Mouse (Mus musculus) cerebellum, postnatal 36 days (tissue): ENCODE results near the gene Tpt1.
"Not testable (repeated sequence)": the region's sequence is repeated elsewhere in the genome, so short reads cannot be mapped to it uniquely, and the experiment has no call there.

Experiments used
- DNase-seq, 2 experiments: peaks; one replicate each; pipeline ENCODE4 v3.0.0; 2021 to 2022; ENCODE audit warnings: mixed read lengths in 2 of 2

Tpt1 gene

DNA sequence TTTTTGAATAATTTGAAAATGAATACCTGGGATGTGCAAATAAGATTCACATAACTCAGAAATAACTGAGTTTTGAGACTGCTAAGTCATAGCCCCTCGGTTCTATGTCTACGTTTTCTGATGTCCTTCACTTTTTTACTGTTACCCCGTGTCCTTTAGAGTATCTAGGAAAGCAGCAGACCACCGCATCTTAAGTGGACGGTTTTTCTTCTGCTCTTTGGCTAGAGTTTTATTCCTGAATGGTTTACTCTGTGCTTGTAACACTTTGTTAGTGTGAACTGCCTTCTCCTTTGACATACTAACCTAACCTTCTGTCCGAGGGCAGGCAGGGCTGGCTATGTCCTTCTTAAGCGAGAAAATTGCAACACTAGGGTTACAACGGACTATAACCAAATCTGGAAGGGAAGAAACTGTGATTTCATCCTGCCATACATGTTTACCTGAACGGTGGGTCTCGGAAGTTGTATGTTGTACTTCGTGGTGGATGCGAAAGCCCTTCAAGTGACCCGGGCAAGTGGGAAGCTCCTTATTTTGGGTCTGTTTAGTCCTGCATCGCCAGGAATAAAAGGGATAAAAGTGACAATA lies 690 bp upstream of the Tpt1 start:
- DNase-seq: no peak

DNA sequence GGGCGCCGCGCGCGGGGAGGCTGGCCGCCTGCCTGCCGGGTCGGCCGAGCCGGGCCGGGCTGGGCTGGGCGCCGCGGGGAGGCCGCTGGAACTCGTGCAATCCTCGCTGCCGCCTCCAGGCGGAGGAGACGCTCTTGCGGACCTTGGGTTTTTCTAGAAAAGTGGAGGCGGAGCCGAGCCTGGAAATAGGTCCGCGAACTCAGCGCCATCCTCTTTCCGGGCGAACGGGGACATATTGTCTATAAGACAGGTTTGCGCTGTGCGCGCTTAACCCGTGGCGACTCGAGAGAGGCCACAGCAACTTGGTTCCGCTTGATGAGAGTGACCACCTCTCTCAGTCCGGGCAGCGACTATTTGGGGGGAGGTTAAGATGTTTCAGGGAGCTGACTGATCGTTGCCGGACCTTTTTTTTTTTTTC lies 814 bp downstream of the Tpt1 start:
- DNase-seq: peak; percentile 88 to 89

DNA sequence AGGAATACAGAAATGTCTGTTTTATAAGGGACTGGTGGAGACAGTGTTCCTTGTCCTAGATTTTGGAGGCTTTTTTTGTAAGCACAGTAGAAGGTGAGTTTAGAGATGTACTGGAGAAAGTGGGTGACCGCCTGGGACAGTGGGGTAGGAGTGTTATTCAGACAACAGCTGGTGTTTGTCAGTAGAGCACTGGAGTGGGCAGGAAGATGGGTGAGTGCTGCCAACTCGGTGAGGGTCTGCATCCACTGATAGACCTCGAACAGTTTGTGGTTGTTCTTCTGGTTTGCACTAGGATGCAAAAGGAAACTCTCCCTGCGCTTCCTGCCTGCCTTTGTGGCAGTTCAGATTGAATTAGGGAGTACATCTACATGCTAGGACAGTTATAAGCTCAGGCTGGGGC lies 2.8 kb downstream of the Tpt1 start:
- no peak for DNase-seq

DNA sequence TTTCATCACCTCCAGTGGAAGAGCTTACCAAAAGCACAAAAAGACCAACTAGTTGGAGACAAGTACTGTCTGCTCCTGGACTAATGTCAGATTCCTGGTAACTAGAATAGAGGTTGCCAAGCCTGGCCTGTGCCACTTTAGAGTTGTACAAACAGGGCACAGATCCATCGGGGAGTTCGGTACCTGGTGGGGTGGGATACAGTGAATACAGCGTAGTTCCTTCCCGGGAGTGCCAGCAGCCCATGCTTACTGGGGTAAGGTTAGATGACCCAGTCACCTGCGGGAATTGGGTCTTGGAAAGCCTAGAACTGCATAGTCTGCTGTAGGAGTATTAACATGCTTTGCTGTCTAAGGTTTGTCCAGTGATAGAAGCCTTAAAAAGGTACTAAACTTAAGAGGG lies 3.6 kb downstream of the Tpt1 start:
- DNase-seq: no peak

DNA sequence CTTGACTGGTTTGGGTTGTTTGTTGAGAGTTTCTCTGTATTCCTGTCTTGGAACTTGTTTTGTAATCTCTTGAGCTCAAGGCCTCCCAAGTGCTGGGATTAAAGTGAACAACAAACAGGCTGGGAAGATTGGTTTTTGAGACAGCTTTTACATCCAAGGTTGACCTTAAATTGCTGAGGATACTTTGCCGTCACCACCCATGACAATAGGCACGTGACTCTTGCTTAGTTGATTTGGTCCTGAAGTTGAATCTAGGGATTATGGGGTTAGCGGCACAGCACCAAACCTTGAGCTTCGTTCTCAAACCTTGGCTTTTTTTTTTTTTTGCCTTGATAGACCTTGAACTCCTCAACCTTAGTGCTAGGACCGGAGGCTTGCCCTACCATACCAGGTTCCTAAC lies 4.3 kb downstream of the Tpt1 start:
- no peak for DNase-seq

DNA sequence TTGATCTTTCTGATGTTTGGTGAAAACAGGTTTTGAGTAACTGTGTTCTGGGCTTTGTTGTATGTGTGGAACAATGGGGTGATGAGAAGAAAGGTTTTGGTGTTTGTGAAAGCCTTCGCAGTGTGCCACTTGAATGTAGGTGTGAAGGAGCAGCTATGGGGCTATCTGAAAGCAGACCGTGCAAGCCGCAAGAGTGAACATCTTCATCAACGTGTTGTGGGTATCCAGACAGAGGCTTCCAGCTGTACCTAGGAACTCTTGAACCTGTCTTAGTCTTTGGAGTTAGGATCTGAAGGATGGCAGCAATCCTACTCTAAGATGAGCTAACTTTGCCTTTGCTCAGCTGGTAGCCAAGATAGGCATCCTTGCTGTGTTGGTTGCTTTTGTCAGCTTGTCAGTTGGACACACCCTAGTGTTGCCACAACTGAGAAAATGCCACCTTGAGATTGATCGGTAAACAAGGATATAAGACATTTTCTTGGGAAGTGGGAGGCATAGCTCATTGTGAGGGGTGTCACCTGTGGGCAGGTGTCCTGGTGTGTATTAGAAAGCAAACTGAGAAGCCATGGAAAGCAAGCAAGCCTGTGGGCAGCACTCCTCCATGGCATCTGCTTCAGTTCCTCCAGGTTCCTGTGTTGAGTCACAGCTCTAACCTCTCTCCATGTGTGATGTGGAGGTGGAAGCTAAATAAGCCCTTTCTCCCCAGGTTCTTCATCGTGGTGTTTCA lies 5.1 kb downstream of the Tpt1 start:
- no peak for DNase-seq

DNA sequence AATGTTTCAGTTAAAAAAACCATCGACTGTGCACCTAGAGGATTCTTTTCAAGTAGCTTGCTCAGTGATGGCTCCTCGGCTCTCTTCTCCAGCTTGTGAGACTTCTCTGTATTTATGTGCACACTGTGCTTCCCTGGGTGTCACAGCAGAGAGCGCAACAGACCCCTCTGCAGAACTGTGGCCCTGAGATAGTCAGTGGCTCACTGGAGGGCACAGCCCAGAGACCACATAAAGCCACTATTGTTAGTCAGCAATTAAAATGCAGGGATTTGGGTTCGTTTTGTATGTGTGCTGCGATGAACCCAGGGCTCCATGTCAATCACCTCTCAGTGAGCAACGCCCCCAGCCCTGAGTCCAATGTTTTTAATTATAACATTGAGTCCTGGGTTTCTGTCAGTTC lies 5.9 kb downstream of the Tpt1 start:
- no peak for DNase-seq

DNA sequence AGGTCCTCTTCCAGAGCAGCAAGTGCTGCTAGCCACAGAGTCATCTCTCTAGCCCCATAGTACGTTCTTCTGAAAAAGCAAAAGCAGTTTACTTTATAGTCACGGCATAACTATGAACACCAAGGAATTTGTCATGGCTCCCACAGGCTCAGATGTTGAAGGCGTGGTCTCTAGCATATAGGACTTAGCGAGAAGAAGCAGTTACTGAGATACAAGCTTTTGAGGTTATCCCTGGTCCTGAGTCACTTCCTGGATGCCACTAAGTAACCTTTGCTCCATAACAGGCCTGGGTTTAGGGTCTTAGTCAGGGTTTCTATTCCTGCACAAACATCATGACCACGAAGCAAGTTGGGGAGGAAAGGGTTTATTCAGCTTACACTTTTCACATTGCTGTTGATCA lies 7.1 kb downstream of the Tpt1 start:
- DNase-seq: no peak

DNA sequence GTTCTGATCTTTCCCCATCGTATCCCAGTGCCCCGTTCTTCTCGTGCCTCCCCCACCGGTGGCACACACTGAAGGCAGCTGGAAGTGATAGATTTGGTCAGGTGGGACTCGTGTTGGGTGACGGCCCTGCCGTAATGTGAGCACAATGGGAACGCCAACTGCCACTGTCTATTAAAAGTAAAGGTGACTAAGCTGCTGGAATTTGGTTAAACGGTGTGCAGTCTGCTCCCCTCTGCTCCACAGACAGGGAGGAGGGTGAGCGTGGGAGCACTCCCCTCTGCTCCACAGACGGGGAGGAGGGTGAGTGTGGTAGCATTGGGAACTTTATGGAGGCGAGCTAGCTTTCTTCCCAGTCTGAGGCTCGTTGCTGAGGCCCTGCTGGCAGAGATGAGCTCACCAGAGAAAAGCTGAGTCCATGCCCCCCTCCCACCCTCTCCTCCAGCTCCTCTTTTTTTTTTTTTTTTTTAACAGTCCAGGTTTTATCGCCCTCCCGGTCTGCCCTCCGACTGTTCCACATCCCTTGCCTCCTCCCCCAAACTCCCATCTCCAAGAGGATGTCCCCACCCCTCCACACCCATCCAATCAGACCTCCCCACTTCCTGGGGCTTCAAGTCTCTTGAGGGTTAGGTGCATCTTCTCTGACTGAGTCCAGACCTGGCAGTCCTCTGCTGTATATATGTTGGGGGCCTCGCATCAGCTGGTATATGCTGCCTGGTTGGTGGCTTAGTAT lies 10.5 kb downstream of the Tpt1 start:
- DNase-seq: no peak

DNA sequence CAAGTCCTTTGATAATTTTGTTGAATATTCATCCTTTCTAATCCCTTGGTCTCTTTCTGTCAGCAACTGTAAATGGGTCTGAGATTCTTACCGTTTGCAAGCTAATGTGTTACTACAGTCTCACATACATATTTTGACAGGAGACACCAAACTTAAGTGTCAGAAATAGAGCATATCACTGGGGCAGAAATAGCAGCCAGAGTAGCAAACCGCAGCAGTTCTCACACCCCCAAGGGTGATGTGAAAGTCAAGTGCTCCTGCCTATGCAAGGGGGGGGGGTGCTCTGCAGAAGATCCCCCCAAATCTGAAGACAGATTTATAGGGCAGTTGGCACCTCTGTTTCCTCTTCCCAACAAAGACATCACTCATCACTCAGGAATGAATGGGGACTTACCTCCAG lies 13.3 kb downstream of the Tpt1 start:
- no peak for DNase-seq

DNA sequence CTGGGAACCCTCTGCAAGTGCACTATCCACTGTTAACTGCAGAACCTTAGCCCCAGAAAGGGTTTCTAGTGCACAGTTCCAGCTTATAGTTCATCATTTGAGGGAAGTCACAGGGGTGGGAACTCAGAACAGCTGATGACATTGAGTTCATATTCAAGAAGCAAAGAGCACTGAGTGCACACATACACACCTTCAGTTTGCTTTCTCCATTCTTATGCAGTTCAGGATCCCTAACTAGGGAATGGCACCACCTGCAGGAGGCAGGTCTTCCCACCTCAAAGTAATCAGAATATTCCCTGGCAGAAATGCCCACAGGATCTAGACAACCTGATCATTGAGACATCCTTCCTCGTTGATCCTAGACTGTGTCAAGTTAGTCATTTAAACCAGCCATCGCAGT lies 14.7 kb downstream of the Tpt1 start:
- DNase-seq: no peak

DNA sequence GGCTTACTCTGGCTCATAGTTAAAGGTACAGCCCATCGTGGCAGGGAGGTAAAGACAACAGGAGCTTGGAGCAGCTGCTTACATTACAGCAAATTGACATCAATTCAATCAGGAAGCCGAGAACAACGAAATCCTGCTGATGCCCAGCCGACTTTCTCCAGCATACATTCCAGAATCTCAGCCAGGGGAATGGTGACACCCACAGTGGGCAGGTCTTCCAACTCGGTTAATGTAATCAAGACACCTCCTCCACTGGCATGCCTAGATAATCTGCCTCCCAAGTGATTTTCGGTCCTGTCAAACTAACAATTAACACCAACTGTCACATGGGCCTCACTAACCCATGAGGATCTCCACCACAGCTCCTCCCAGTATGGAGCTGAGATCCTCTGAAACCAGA lies 17.8 kb downstream of the Tpt1 start:
- DNase-seq: no peak

DNA sequence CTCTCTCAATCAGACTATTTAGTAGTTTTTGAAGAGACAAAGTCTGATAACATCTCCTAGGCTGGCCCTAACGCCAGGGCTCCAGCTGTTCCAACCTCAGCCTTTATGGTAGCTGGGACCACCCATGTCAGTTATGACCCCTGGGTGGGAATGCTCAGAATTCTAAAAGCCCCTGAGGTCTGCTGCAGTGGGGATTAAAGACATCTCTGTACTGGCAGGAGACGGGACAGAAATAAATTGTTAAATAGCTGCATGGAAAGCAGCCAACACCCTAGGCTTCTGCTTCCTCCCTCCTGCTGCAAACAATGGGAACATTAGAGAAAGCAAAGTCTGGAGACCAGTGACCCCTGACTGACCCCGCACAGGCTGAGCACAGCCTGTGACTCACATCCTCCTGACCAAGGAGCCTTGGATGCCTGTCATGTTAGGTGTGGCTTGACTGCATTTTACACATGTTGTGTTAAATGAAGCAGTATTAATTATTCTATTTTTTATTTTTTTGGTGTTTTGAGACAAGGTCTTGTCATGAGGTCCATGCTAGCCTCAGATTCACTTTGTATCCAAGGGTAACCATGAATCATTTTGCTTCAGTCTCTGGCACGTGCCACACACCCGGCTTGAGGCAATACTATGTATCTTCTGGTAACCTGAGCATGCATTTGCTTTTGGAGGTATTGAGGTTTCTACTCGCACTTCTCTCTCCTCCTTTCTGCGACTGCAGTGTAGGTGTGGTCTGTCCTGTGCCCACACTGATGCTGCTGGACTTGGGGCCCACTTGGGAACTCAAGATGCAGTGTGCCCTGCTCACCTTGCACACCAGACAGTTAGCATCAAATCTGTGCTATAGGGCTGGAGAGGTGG lies 18.9 kb downstream of the Tpt1 start:
- DNase-seq: no peak

DNA sequence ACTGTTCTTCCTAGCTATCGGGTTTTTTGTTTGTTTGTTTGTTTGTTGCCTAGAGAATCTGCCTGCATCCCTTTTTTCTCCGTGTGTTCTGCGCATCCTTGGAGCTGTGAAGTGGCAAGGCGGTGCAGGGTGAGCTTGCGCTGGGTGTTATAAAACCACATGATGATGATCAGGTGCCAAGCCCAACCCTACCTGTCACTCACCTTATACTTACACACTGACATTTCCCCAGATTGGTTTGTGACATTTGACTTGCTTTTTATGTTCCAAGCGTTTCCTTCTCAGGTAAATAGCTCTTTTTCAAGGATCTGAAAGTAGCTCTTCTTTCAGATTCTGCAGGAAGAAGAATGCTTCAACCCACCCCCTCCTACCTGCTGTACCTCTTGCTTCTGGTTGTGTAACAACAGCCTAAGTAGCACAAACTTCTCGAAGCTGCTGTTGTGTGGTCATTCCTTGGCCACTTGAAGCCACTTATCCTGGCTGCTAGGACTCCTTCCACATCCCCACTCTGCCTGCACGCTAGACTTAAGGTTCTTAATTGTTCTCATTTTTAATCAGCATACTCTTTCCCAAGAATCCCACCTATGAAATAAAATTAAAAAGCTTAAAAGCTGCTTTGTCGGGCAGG lies 21.9 kb downstream of the Tpt1 start:
- DNase-seq: no peak

DNA sequence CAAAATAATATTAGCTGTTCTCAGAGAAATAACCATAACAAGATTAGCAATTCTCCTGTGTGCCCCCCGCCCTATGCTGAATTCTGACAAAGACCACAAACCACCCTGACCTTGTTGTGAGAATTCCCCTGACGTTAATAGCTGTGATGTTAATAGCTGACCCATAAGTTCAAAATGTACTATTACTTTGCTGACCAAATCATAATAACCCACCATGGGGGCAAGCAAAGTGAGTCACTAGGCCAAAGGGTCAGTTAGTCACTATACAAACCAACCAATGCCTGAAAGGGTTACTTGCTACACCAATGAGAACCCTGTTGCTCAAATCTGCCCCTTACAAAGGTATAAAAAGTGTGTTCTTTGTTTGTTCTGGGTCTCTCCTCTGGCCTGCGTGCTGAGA lies 23.1 kb downstream of the Tpt1 start:
- DNase-seq: not testable (repeated sequence)

DNA sequence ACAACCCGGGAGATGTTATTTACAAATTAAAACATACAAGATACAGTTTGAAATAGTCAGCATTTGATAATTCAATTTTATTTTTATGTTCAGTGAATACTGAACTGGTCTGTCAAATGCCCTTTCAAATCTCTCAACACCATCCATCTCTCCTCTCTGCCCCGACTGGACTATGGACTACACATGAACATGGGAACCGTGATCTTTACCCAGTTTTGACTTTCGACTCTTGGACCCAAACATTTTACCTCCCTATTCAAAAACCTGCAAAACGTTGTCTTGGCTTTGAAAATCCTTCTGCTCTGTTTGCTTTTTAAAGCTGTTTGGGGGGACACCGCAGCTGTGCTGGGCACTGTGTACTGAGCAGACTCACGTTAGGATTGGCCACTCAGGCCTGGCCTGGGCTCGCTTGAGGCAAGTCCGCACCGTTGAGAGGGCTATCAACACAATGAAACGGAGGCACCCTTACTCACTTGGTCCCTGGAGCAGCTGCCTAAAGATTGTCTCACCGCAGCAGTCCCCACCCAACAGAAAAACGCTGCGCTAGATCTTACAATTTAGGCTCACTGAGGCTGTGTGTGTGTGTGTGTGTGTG lies 25.0 kb downstream of the Tpt1 start:
- DNase-seq: no peak

DNA sequence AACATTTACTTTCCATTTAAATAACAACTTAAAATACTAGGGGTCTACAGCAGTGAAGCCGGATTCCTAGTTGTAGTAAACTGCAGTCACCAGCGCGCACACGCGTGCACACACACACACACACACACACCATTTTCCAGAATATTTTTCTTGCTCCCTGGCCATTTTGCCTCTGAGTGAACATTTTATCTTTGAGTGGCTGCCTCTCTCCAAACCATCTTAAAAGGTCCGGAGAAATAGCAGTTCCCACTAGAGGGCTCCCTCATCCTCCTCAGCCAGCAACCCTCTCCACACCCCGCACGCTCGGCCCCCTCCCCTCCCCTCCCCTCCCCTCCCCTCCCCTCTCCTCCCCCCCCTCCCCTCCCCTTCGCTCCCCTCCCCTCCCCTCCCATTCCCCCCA lies 25.7 kb downstream of the Tpt1 start:
- peak; percentile 23 to 31 for DNase-seq

DNA sequence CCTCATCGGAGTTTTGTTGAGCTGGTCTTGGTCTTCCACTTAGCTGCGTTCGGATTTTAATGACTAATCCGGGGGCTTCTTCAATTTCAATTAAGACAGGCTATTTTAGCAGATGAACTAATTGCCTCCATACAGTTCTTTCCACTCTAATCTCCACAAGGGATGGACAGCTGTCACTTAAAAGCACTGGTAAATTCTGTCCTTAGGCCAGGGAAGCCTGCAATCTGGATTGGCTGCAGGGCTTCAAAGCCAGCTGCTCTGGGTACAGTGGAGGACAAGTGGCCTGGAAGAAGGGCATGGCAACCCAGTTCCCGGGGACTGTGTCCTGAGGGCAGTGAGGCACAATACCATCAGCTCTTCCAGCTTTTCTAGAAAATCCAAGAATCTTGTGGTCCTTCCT lies 26.2 kb downstream of the Tpt1 start:
- DNase-seq: no peak

DNA sequence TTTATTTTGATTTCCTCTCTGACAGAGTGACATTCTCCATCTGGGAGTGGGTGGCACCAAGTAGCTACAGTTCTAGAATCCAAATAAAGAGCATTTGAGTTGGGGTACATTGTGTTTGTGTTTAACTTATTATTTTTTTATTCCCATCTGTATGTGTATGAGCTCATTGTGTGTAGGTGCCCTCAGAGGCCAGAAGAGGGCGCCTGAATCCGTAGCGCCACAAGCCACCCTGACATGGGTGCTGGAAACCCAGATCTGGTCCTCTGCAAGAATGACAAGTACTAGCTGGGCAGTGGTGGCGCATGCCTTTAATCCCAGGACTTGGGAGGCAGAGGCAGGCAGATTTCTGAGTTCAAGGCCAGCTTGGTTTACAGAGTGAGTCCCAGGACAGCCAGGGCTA lies 26.9 kb downstream of the Tpt1 start:
- DNase-seq: no peak

DNA sequence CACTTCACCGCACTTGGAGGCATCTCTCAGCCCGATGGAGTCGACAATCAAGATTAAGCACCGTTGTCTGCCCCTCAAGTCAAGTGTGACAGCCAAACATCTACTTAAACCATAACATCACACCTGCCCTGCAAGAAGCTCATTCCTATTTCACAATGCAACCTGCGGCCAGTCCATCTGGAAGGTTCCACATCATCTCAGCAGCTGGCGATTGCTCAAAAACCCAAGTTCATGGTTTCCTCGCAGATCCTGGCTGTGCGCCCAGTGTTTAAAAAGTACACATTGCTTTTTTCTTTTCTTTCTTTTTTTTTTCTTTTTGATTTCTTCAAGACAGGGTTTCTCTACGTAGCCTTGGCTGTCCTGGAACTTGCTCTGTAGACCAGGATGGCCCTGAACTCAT lies 28.7 kb downstream of the Tpt1 start:
- DNase-seq: no peak

DNA sequence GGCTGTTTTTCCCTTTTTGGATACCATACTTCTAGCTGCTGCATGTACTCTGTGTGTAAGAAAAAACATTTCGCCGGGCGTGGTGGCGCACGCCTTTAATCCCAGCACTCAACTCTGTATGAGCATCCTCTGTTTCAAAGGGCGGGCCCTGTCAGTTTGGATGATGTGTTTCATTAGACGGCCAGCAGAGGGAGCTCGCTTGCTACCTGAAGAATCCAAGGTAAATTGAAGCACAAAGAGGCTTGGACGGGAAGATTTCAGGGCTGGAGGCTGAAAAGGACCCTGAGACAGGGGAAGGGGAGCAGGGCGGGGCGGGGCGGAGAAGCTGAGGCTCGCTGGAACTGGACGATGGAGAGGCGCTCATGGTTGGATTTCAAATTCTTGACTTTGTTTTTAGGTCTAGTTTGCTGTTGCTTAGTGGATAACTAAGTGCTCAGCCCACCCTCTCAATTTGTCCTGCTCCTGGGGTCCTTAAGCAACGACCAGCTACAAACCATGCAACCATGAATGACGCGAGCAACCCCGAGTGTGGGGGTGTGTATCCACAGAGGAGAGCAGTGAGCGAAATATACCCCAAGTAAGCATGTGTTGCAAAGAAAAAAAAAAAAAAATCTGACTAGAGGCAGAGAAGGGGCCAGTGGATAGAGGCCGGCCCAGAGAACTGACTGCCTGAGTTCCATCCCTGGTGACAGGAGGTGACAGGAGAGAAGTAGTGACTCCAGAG lies 31.6 kb downstream of the Tpt1 start:
- peak; percentile 79 to 86 for DNase-seq

DNA sequence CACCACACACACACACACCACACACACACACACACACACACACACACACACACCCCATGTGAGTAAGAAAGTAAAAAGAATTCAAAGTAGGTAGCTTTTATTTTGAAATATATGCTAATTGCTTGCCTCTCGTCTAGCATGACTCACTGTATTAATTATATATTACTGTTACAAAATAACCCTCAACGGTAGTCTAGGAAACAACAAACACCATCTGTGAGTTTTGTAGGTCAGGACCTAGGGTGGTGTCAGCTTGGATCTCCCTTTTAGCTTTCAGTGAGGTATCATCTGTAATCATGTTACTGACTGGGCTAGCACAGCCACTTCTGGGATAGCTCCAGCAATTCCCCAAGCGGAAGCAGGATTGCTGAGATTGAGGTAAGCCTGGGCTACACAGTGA lies 32.4 kb downstream of the Tpt1 start:
- DNase-seq: no peak
